Mouse (Mus musculus) liver, embryonic 12.5 days (tissue): ENCODE data around the gene Cldn15. TPM values are rescaled to one million over a fixed set of nuclear protein-coding genes. Genes with fewer than 3 reads are reported as not detected.

Experiments
- ATAC-seq: fragments of 200-750 bp; cut with Nextera tagmentation; 2 replicates; pipeline ENCODE4 v1.8.0; 2017; ENCODE audit warnings: moderate number of reproducible peaks, mild to moderate bottlenecking, moderate library complexity
- H3K27ac ChIP-seq: fragments of 300-500 bp; sonication (generic); 2 replicates; pipeline ENCODE4 v1.5.1; 2016; ENCODE audit warnings: mild to moderate bottlenecking
- H3K27me3 ChIP-seq: fragments of 300-500 bp; sonication (generic); replicated peaks from 2 replicates; pipeline ENCODE4 v1.6.1; 2016; ENCODE audit warnings: mild to moderate bottlenecking, moderate library complexity
- H3K36me3 ChIP-seq: fragments of 300-500 bp; sonication (generic); 2 replicates; pipeline ENCODE4 v1.6.1; 2016; ENCODE audit warnings: mild to moderate bottlenecking, moderate library complexity
- H3K4me1 ChIP-seq: fragments of 300-500 bp; sonication (generic); 2 replicates; pipeline ENCODE4 v1.6.1; 2016
- H3K4me2 ChIP-seq: fragments of 300-500 bp; sonication (generic); 2 replicates; pipeline ENCODE4 v1.6.1; 2016; ENCODE audit warnings: mild to moderate bottlenecking, moderate library complexity
- H3K4me3 ChIP-seq: fragments of 300-500 bp; sonication (generic); 2 replicates; pipeline ENCODE4 v1.5.1; 2016; ENCODE audit warnings: mild to moderate bottlenecking, moderate library complexity
- H3K9ac ChIP-seq: fragments of 300-500 bp; sonication (generic); 2 replicates; pipeline ENCODE4 v1.6.1; 2016; ENCODE audit warnings: mild to moderate bottlenecking, moderate library complexity
- H3K9me3 ChIP-seq: fragments of 300-500 bp; sonication (generic); replicated peaks from 2 replicates; pipeline ENCODE4 v1.6.1; 2016; ENCODE audit warnings: mild to moderate bottlenecking, moderate library complexity
- WGBS: fragments of 180-500 bp; shearing (Covaris S2); methylation state at CpG from one replicate; pipeline ENCODE4 v1.1.7; 2016; ENCODE audit not compliant: insufficient replicate concordance; 5-methylcytosine and 5-hydroxymethylcytosine counted together
- polyA plus RNA-seq: library from polyadenylated mRNA; unstranded; fragments of >200 nt; fragmentation: Nextera tagmentation; extraction: Ambion mirVana; gene quantifications from 2 replicates; pipeline ENCODE4 v1.2.1, GENCODE M21; 2016

Cldn15 gene
- polyA plus RNA-seq, 1 experiment from 2014 or later, result 2.2 TPM

- H3K4me3 ChIP-seq, result no peak overlapping the region
- no peak overlapping the region for H3K27ac ChIP-seq
- ATAC-seq, result no peak
- H3K9me3 ChIP-seq, result no peaks in the 10 kb centered on the region
- 58% methylated on average over 4 of the region's 4 CpGs for WGBS
- no peaks in the 10 kb centered on the region; the same call in 1 of the 2 replicates for H3K27me3 ChIP-seq
- H3K4me1 ChIP-seq, result peaks cover 37% of the 10 kb centered on the region
- 0 out of 2 replicates have a peak overlapping the region, but pooled peaks have one; percentile 62 for H3K9ac ChIP-seq
- peak overlapping the region; percentile 75 for H3K4me2 ChIP-seq
- H3K36me3 ChIP-seq, result peaks cover 6% of the 10 kb centered on the region; the same call in 1 of the 2 replicates
Observed at GRCm38 (mm10) chr5:136952153-136952552, 14.3 kb upstream of the Cldn15 start.

DNA sequence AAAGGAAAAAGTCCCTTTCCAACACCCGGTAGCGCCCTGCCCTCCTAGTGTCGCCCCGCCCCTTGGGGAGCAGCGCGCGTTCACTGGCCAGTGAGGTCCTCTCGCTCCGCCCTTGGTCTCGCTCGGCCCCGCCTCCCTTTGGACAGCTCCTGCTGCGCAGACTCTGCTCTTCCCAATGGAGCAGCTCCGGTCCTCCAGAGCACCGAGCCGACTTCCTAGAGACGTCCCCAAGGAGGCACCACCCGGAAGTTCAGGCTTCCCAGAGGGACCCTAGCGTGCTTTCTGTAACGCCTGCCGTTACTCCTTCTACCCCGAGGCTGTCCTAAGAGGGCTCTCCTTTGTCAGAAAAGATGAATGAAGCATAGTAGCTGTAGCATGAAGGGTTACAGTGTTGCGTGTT, 13.4 kb upstream of the Cldn15 start, which contains the start of gene Fis1:
Fis1 (plus strand) TSS at position 261 of the 400 bp plus-strand sequence.
- Histone ChIP-seq H3K4me3 (peak within 1 kb of the TSS; percentile 69), H3K9ac (peak within 1 kb of the TSS; percentile 62), H3K27ac (peak within 1 kb of the TSS; percentile 61; the same call in 1 of the 2 replicates), H3K4me1 (peaks cover 37% of the 10 kb centered on the region), H3K9me3 (no peaks in the 10 kb centered on the region), H3K27me3 (no peaks in the 10 kb centered on the region; the same call in 1 of the 2 replicates), H3K4me2 (peak within 1 kb of the TSS; percentile 75), H3K36me3 (peaks cover 6% of the 10 kb centered on the region; the same call in 1 of the 2 replicates)
- WGBS, result under 1% methylated on average over 23 of the region's 23 CpGs
- peak; percentile 98 for ATAC-seq

DNA sequence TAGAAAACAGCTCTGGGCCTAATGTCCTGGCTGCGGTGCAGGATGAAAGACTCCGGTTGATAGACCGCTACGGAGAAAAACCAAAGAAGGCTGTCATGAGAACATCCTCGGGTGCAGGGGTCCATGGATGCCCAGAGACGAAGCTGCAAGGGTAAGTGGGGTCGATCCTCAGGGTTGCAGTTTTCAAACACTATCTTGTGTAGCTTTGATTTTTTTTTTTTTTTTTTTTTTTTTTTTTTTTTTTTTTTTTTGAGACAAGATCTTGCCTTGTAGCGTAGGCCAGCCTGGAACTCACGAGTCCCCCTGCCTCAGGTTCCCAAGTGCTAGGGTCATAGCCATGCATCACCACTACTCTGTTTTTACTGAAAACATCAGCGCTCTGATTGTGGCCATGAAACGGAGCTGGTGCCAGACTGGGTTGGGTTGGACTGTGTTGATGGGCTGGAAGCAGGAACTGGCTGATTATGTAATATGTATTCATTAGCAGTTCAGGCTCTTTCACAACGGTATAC, 12.9 kb upstream of the Cldn15 start:
- ATAC-seq, result no peak; the same call in 1 of the 2 replicates
- H3K36me3 ChIP-seq, result peaks cover 6% of the 10 kb centered on the region; the same call in 1 of the 2 replicates
- H3K27me3 ChIP-seq, result no peaks in the 10 kb centered on the region; the same call in 1 of the 2 replicates
- H3K9me3 ChIP-seq, result no peaks in the 10 kb centered on the region
- peak overlapping the region; percentile 62 for H3K9ac ChIP-seq
- peak overlapping the region; percentile 61; the same call in 1 of the 2 replicates for H3K27ac ChIP-seq
- peak overlapping the region; percentile 69 for H3K4me3 ChIP-seq
- 2% methylated on average over 12 of the region's 12 CpGs for WGBS
- peak overlapping the region; percentile 75 for H3K4me2 ChIP-seq
- H3K4me1 ChIP-seq, result peaks cover 37% of the 10 kb centered on the region

DNA sequence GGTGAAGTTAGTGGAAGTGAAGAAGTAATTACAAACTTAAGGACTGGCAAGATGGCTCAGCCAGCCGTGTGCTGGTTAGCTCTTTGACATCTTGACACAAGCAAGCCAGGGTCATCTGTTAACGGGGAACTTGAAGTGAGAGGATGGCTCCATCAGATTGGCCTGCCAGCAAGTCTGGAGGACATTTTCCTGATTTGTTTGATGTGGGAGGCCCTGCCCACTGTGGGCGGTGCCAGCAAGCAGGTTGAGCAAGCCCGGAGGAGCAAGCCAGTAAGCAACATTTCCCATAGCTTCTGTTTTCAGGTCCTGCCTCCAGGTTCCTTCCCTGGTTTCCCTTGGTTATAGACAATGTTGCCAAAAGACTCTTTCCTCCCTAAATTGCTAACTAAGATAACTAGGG, 10.8 kb upstream of the Cldn15 start:
- Histone ChIP-seq H3K27ac (no peak overlapping the region), H3K4me3 (no peak overlapping the region), H3K9me3 (no peaks in the 10 kb centered on the region), H3K36me3 (peaks cover 6% of the 10 kb centered on the region), H3K4me1 (peaks cover 37% of the 10 kb centered on the region), H3K9ac (no peak overlapping the region), H3K4me2 (no peak overlapping the region), H3K27me3 (no peaks in the 10 kb centered on the region; the same call in 1 of the 2 replicates)
- no peak for ATAC-seq
- WGBS, result 62% methylated on average over 4 of the region's 4 CpGs

DNA sequence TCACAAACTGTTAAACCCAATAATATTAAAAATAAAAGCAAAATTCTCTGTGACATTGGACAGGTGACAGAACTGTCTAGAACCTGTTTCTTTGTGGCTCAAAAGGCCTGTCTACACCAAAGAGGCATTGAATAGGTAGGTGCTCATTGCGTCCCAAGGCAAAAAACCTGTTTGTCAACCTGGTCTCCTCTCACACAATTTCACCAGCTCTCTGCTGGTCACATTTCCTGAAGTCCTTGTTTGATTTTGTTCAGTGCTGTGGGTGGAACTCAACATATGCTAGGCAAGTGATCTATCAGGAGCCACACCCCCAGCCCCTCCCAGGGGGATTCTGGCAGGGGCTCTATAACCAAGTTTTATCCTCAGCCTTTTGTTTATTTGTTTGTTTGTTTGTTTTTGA, 9.2 kb upstream of the Cldn15 start:
- Histone ChIP-seq H3K9ac (no peak overlapping the region), H3K27ac (no peak overlapping the region), H3K9me3 (no peaks in the 10 kb centered on the region), H3K27me3 (no peaks in the 10 kb centered on the region), H3K36me3 (peaks cover 6% of the 10 kb centered on the region), H3K4me3 (no peak overlapping the region), H3K4me2 (no peak overlapping the region), H3K4me1 (peaks cover 43% of the 10 kb centered on the region)
- 87% methylated on average over 1 of the region's 1 CpGs for WGBS
- no peak for ATAC-seq

- Histone ChIP-seq H3K4me2 (no peak overlapping the region), H3K9me3 (no peaks in the 10 kb centered on the region), H3K9ac (no peak overlapping the region), H3K4me3 (no peak overlapping the region), H3K36me3 (peaks cover 18% of the 10 kb centered on the region), H3K4me1 (peaks cover 41% of the 10 kb centered on the region), H3K27me3 (no peaks in the 10 kb centered on the region), H3K27ac (no peak overlapping the region)
- ATAC-seq, result no peak
- WGBS, result 70% methylated on average over 5 of the region's 5 CpGs
Observed at GRCm38 (mm10) chr5:136958991-136959605, 7.3 kb upstream of the Cldn15 start.

DNA sequence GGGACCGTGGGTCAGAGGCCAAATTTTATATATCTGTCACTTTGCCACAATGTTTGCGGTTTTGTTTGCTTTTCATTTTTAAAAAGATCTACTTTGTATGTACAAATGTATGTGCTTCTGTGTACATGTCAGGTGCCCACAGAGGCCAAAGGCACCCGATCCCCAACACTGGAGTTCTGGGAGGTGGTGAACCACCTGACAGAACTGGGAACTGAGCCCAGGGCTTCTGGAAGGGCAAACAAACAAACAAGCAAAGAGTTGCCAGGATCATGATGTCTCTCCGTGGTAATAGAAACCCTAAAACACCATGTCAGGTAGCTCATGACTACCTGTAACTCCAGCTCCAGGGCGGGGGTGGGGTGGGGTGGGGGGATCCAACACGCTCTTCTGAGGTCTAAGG, 6.4 kb upstream of the Cldn15 start:
- Histone ChIP-seq H3K4me1 (peaks cover 43% of the 10 kb centered on the region), H3K9me3 (no peaks in the 10 kb centered on the region), H3K4me2 (no peak overlapping the region), H3K9ac (no peak overlapping the region), H3K36me3 (peaks cover 28% of the 10 kb centered on the region), H3K4me3 (no peak overlapping the region), H3K27ac (no peak overlapping the region), H3K27me3 (no peaks in the 10 kb centered on the region)
- WGBS, result 81% methylated on average over 6 of the region's 6 CpGs
- ATAC-seq, result no peak

- Histone ChIP-seq H3K4me1 (peaks cover 48% of the 10 kb centered on the region), H3K4me2 (peak overlapping the region; percentile 69), H3K27me3 (no peaks in the 10 kb centered on the region), H3K36me3 (peaks cover 41% of the 10 kb centered on the region), H3K4me3 (peak overlapping the region; percentile 66), H3K27ac (peak overlapping the region; percentile 90), H3K9me3 (no peaks in the 10 kb centered on the region), H3K9ac (peak overlapping the region; percentile 76)
- 27% methylated on average over 5 of the region's 5 CpGs for WGBS
- ATAC-seq, result no peak
Observed at GRCm38 (mm10) chr5:136961334-136961982, 5.0 kb upstream of the Cldn15 start.

DNA sequence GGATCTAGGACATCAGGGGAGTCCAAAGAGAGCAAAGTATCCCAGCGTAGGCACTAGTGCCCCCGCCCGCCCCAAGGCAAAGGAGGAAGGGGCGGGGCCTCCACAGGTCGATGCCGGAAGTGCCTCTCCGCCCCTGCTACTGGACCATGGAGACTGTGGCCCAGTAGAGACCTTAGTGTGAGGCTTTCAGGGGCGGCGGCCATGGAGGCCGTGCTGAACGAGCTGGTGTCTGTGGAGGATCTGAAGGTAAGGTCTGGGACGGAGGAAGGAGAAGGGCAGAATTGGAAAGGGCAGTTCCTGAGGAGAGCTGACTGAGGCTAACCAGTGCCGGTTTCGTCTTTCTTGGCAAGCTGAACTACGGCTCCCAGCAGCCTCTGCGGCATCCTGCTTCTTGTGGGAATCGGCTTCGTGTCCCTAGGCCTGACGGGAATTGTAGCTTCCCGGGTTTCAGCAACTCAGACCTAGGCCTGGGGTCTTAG, 4.4 kb upstream of the Cldn15 start:
- Histone ChIP-seq H3K4me3 (peak overlapping the region; percentile 66), H3K27me3 (no peaks in the 10 kb centered on the region), H3K4me2 (peak overlapping the region; percentile 69), H3K9me3 (no peaks in the 10 kb centered on the region), H3K9ac (peak overlapping the region; percentile 76), H3K4me1 (peaks cover 54% of the 10 kb centered on the region), H3K27ac (peak overlapping the region; percentile 90), H3K36me3 (peaks cover 39% of the 10 kb centered on the region)
- under 1% methylated on average over 20 of the region's 20 CpGs for WGBS
- ATAC-seq, result peak; percentile 85

DNA sequence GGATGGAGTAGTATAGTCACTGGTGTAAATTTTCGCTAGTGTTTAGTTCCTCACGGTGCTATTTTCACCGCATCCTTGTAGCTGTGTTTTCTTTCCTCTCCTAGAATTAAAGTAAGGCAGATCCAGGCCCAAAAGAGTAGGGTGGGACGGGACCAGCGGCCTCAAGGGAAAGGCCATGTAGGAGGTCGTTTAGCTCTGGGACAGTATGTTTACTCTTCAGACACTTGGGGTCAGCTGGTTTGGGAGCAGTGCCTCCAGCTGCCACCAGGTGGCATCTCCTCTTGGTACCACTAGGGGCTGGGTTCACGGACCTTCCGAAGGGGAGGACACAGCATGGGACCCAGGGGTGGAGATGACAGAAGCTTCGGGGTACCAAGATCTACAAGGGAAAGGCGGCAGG, 3.9 kb upstream of the Cldn15 start:
- Histone ChIP-seq H3K4me1 (peaks cover 56% of the 10 kb centered on the region), H3K27me3 (no peaks in the 10 kb centered on the region), H3K9ac (peak overlapping the region; percentile 76), H3K9me3 (no peaks in the 10 kb centered on the region), H3K36me3 (peaks cover 39% of the 10 kb centered on the region), H3K4me2 (peak overlapping the region; percentile 69), H3K4me3 (peak overlapping the region; percentile 66), H3K27ac (peak overlapping the region; percentile 90)
- ATAC-seq, result peak; percentile 62
- under 1% methylated on average over 10 of the region's 10 CpGs for WGBS

GRCm38 (mm10) chr5:136962966-136963540, 3.4 kb upstream of the Cldn15 start:
- ATAC-seq, result no peak
- WGBS, result 68% methylated on average over 8 of the region's 8 CpGs
- no peaks in the 10 kb centered on the region for H3K27me3 ChIP-seq
- H3K9me3 ChIP-seq, result no peaks in the 10 kb centered on the region
- peaks cover 43% of the 10 kb centered on the region for H3K36me3 ChIP-seq
- peak overlapping the region; percentile 76 for H3K9ac ChIP-seq
- H3K4me2 ChIP-seq, result peak overlapping the region; percentile 69
- peak overlapping the region; percentile 90 for H3K27ac ChIP-seq
- H3K4me1 ChIP-seq, result peaks cover 56% of the 10 kb centered on the region
- peak overlapping the region; percentile 66 for H3K4me3 ChIP-seq
